Mouse (Mus musculus) neural tube, embryonic 14.5 days (tissue): ENCODE measurements around the gene R3hdm2. TPM values are rescaled to one million over a fixed set of nuclear protein-coding genes. Genes with fewer than 3 reads are reported as not detected.

ENCODE experiments used
- ATAC-seq: fragments of 200-750 bp; cut with Nextera tagmentation; 2 replicates; pipeline ENCODE4 v1.8.0; 2017; ENCODE audit warnings: low read depth, mild to moderate bottlenecking, moderate TSS enrichment, moderate library complexity
- H3K27ac ChIP-seq: fragments of 300-500 bp; sonication (generic); 2 replicates; pipeline ENCODE4 v1.5.1; 2014; ENCODE audit warnings: low read depth, mild to moderate bottlenecking, control low read depth, low read length, moderate library complexity, mixed read lengths
- H3K27me3 ChIP-seq: fragments of 300-500 bp; sonication (generic); 2 replicates; pipeline ENCODE4 v1.6.1; 2014; ENCODE audit warnings: low read length; ENCODE audit not compliant: control insufficient read depth, insufficient read depth
- H3K36me3 ChIP-seq: fragments of 300-500 bp; sonication (generic); 2 replicates; pipeline ENCODE4 v1.6.1; 2014; ENCODE audit warnings: low read length, mixed read lengths; ENCODE audit not compliant: control insufficient read depth, insufficient read depth
- H3K4me1 ChIP-seq: fragments of 300-500 bp; sonication (generic); 2 replicates; pipeline ENCODE4 v1.6.1; 2014; ENCODE audit warnings: low read length; ENCODE audit not compliant: control insufficient read depth, insufficient read depth
- H3K4me2 ChIP-seq: fragments of 300-500 bp; sonication (generic); 2 replicates; pipeline ENCODE4 v1.6.1; 2014; ENCODE audit warnings: mild to moderate bottlenecking, low read depth, low read length, control low read depth
- H3K4me3 ChIP-seq: fragments of 300-500 bp; sonication (generic); 2 replicates; pipeline ENCODE4 v1.5.1; 2014; ENCODE audit warnings: low read depth, low read length, control low read depth, mixed read lengths
- H3K9ac ChIP-seq: fragments of 300-500 bp; sonication (generic); replicated peaks from 2 replicates; pipeline ENCODE4 v1.6.1; 2014; ENCODE audit warnings: low read depth, mild to moderate bottlenecking, control low read depth, low read length, mixed read lengths
- H3K9me3 ChIP-seq: fragments of 300-500 bp; sonication (generic); 2 replicates; pipeline ENCODE4 v1.6.1; 2016; ENCODE audit warnings: low read length; ENCODE audit not compliant: control insufficient read depth
- WGBS: fragments of 180-500 bp; shearing (Covaris S2); extraction: QIAGEN DNeasy Blood & Tissue Kit; methylation state at CpG from one replicate; pipeline ENCODE4 v1.1.7; 2014; 5-methylcytosine and 5-hydroxymethylcytosine counted together
- polyA plus RNA-seq: library from polyadenylated mRNA; unstranded; fragments of >200 nt; fragmentation: Nextera tagmentation; extraction: Ambion mirVana; gene quantifications from 2 replicates; pipeline ENCODE4 v1.2.1, GENCODE M21; 2014

Gene R3hdm2
- polyA plus RNA-seq, 1 experiment from 2014 or later = 36.2 TPM

DNA sequence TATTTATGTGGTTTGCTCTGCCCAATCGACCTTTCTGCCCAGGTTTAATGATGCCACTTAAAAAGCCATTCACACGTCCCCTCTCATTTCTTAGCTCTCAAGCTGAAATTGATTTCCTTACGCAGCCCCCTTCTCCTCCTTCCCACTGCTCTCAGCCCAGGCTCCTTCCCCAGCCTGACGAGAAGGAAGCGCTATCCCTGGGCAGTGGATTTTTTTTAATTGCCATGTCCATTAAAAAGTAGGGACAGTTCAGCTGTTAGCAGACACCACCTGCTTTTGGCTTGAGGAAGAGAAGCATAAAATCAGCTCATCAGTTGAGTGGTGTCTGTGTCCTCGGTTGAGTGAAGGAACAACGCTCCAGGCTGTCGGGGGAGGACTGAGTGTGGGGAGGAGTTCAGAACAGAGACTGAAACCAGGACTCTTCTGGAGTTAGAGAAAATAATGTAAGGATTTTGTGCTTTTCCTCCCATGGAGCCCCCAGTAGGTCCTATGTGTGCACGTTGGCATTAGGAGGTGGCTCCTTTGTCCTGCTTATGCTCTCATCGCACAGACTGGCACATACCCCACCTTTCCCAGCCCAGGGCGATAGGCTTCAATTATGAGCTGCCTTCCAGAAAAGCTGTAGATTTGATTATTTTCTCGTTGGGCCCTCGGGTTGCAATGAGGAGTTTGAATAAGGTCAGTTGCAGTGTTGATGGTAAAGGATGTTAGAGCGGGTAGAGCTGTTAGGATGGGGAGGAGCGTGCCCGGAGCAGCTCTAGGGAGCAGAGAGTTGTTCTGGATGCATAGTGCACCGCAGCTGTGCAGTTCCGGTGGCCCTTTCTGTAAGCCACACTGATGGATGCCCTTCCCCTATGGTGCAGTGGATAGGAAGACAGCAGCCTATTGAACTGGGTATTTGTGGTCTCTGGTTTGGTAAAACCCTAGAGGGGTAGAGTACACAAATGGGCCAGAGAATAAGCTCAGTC lies 110.3 kb downstream of the R3hdm2 start:
- Histone ChIP-seq H3K36me3 (peaks cover 19% of the 10 kb centered on the region), H3K27me3 (no peaks in the 10 kb centered on the region), H3K4me2 (no peak overlapping the region), H3K4me3 (no peak overlapping the region), H3K9me3 (no peaks in the 10 kb centered on the region), H3K27ac (peak overlapping the region; percentile 76), H3K4me1 (peaks cover 17% of the 10 kb centered on the region; the same call in 1 of the 2 replicates), H3K9ac (no peak overlapping the region)
- ATAC-seq = peak; percentile 34; the same call in 1 of the 2 replicates
- 51% methylated on average over 18 of the region's 18 CpGs for WGBS

DNA sequence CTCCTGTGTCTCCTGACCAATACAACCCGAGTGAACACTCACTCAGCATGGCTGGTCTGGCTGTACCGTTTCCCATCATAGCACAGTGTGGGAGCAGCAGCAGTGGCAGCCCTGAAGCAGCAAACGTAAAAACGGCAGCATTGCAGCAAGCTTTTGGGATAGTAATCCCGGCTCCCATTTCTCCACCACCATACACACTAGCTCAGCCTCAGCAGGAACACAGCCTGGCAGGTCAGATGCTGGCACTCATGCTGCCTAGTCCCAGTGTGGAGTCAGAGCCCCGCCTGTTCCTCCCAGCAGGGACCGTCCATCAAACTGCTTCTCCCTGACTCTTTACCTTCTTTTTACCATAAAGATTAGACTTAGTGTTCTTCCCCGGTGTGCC lies 111.0 kb downstream of the R3hdm2 start:
- Histone ChIP-seq H3K36me3 (peaks cover 21% of the 10 kb centered on the region; the same call in 1 of the 2 replicates), H3K9me3 (no peaks in the 10 kb centered on the region), H3K4me2 (no peak overlapping the region), H3K27me3 (no peaks in the 10 kb centered on the region), H3K4me3 (no peak overlapping the region), H3K27ac (peak overlapping the region; percentile 76), H3K4me1 (peaks cover 17% of the 10 kb centered on the region; the same call in 1 of the 2 replicates), H3K9ac (no peak overlapping the region)
- ATAC-seq = peak; percentile 44; the same call in 1 of the 2 replicates
- WGBS = 56% methylated on average over 8 of the region's 8 CpGs

DNA sequence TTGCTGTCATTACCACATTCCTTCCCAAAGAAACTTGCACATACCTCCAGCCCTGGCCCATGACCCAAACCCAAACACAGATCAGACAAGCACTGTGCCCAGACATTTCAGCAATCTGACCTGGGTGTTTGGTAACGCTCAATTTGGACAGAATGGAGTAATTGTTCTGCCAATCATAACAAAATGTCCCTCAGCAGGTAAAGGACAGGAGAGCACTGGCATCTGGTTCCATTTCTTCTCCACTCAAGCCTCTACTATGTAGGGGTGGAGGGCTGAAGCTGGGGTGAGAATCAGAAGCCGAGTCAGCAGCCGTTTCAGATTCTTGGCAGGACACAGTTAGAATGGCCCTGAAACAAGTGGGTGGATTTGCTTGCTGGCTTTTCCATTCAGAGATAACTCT lies 112.0 kb downstream of the R3hdm2 start:
- Histone ChIP-seq H3K36me3 (peaks cover 27% of the 10 kb centered on the region), H3K27me3 (no peaks in the 10 kb centered on the region), H3K4me2 (no peak overlapping the region), H3K4me3 (no peak overlapping the region), H3K4me1 (peaks cover 17% of the 10 kb centered on the region; the same call in 1 of the 2 replicates), H3K9ac (no peak overlapping the region), H3K27ac (no peak overlapping the region), H3K9me3 (no peaks in the 10 kb centered on the region)
- WGBS = 90% methylated on average over 3 of the region's 3 CpGs
- ATAC-seq = no peak

DNA sequence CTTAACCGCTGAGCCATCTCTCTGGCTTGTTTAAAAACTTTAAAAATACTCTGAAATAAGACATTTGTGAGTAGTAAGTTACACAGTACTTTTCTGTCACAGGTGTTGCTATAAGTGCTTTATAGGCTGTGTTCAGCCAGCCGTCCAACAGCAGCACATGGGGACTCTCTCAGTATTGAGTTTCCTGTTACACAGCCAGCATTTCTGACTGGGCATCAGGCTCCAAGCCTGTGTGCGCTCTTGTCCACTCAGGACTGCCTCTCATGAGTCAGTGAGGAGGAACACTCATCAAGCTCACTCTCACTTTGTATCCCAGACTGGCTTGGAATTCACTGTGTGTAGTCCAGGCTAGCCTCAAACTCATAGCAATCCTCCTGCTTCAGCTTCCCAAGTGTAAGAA lies 116.0 kb downstream of the R3hdm2 start:
- H3K4me1 ChIP-seq = peaks cover 3% of the 10 kb centered on the region; the same call in 1 of the 2 replicates
- H3K27ac ChIP-seq = no peak overlapping the region
- no peak for ATAC-seq
- WGBS = 96% methylated on average over 3 of the region's 3 CpGs
- H3K9me3 ChIP-seq = no peaks in the 10 kb centered on the region
- no peak overlapping the region for H3K4me2 ChIP-seq
- H3K36me3 ChIP-seq = peaks cover 53% of the 10 kb centered on the region
- H3K9ac ChIP-seq = no peak overlapping the region
- no peaks in the 10 kb centered on the region for H3K27me3 ChIP-seq
- no peak overlapping the region for H3K4me3 ChIP-seq

DNA sequence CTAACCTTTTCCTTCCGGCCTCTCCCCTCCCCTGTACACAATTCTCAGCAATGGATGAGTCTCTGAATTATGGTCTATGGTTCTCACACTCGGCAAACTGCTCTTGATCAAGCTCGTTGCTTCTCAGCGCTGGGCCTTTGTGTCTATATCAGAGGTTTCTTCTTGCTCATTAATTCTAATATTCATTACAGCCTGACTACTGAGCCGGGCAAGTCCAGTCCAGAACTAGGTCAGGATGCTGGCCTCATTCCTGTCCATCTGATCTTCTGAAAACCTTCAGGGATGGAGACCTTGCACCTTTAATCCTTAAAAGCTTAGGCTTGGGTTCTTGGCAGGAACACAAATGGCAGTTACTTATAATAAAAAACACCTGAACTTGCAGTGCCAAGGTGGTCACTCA lies 119.4 kb downstream of the R3hdm2 start:
- Histone ChIP-seq H3K4me2 (no peak overlapping the region), H3K36me3 (peaks cover 46% of the 10 kb centered on the region), H3K9me3 (no peaks in the 10 kb centered on the region), H3K9ac (no peak overlapping the region), H3K27ac (no peak overlapping the region), H3K4me1 (no peaks in the 10 kb centered on the region), H3K27me3 (no peaks in the 10 kb centered on the region), H3K4me3 (no peak overlapping the region)
- 78% methylated on average over 5 of the region's 5 CpGs for WGBS
- ATAC-seq = no peak

DNA sequence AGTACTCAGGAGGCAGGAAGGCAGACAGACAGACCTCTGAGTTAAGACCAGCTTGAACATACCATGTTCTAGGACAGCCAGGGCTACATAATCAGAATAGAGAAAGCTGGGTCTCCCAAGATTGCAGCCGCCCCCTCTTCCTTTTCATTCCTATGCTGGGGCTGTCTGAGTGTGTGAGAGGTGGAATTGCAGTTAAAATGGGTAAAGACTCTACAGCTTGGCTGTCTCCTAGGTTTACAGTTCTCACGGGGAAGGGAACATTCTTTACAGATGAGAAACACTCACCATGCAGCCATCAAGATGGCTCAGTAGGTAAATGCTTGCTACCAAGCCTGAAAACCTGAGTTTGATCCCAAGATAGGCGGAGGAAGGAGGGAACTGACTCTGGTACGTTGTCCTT lies 119.9 kb downstream of the R3hdm2 start:
- Histone ChIP-seq H3K27me3 (no peaks in the 10 kb centered on the region), H3K4me3 (no peak overlapping the region), H3K4me2 (no peak overlapping the region), H3K4me1 (no peaks in the 10 kb centered on the region), H3K9ac (no peak overlapping the region), H3K36me3 (peaks cover 44% of the 10 kb centered on the region), H3K27ac (no peak overlapping the region), H3K9me3 (no peaks in the 10 kb centered on the region)
- no peak for ATAC-seq
- WGBS = 91% methylated on average over 4 of the region's 4 CpGs

DNA sequence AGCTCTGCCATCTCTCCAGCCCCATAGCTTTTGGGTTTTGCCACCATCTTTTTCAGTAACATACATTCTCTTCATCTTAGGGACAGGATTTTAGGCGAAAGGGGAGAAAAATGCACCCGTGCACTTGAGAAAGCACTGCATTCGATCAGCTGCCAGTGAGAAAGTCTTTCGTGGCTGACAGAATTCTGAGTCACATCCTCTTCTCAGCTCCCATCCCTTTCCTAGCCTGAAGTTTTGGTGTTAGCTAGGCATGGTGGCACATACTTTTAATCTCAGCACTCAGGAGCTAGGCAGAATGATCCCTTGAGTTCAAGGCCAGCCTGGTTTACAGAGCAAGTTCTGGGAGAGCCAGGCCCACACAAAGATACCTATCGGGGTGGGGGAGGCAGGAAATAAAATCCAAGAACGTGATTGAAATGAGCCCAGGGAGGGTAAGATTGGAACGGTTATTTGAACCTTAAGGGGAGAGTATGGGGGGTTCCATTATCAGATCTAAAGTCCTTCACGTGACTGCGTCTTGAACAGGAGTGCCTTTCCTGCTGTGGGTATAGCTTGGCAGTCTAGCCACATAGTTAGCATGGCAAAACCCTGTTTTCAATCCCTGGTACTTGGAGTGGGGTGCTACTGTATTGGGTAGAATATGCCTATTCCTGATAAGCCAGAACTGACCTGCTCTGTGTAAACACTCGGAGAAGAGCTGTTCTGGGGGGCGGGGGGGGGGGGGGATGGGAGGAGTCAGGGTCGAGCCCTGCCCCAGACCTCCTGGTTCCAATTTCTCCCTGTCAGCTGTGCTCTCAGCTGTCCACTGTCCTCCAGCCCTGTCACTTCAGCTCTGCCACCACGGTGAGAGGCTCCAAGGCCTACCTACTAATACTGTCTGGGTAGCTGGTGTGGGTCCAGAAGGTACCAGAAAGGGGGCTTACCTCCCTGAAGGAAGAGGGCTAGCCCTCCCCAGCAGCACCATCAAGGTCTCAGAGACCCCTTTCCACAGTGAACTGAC lies 121.1 kb downstream of the R3hdm2 start, which contains the start of gene Stac3:
TSS of gene Stac3 (plus strand) at position 793 of the 1,000 bp plus-strand sequence.
- WGBS = 77% methylated on average over 13 of the region's 13 CpGs
- Histone ChIP-seq H3K4me1 (no peaks in the 10 kb centered on the region), H3K4me2 (no peak within 1 kb of the TSS), H3K9ac (no peak within 1 kb of the TSS), H3K36me3 (peaks cover 35% of the 10 kb centered on the region), H3K9me3 (no peaks in the 10 kb centered on the region), H3K27me3 (no peaks in the 10 kb centered on the region), H3K27ac (no peak within 1 kb of the TSS), H3K4me3 (no peak within 1 kb of the TSS)
- no peak for ATAC-seq

DNA sequence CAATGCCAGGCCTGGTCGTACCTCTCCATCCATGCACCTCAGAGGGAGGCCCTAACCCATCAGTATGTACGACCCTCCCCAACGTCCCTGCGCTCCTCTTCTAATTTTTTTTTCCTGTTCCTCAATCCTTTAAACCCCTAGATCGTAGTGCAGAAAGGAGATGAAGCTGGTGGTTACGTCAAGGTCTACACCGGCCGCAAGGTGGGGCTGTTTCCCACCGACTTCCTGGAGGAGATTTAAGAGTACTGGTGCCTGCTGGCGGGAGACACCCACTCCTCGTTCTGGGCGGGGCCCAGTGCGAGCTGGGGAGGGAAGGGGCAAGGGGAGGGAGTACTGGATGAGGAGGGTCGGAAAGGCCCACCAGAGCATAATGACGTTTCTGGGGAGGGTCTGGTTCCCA lies 128.1 kb downstream of the R3hdm2 start:
- Histone ChIP-seq H3K9me3 (no peaks in the 10 kb centered on the region), H3K27ac (0 out of 2 replicates have a peak overlapping the region, but pooled peaks have one; percentile 99), H3K4me1 (peaks cover 48% of the 10 kb centered on the region), H3K9ac (no peak overlapping the region), H3K27me3 (no peaks in the 10 kb centered on the region), H3K4me3 (no peak overlapping the region; the same call in 1 of the 2 replicates), H3K36me3 (no peaks in the 10 kb centered on the region; the same call in 1 of the 2 replicates), H3K4me2 (peak overlapping the region; percentile 63; the same call in 1 of the 2 replicates)
- no peak for ATAC-seq
- 3% methylated on average over 15 of the region's 15 CpGs for WGBS
